ENCODE assay signal across 7 mouse cellular contexts in genomic region chr7:16452587-16453073, GRCm38 (mm10). TPM values are rescaled to one million over a fixed set of nuclear protein-coding genes. Genes with fewer than 3 reads are reported as not detected.
A peak's percentile ranks its signal among the peaks of the same experiment; 100 is the strongest.
DNase-seq lines count a peak whose midpoint lies in the region; ATAC-seq and TF ChIP-seq lines count a peak whose summit lies in the region.

TSS of gene Tmem160 (plus strand) at chr7:16452779.

- H3K27ac ChIP-seq in intestine, embryonic 15.5 days, result peak within 1 kb of the TSS; percentile 42; the same call in 1 of the 2 replicates
- peak within 1 kb of the TSS; percentile 81 for H3K27ac ChIP-seq in midbrain, embryonic 10.5 days (replicated peaks)
- H3K27ac ChIP-seq in small intestine, adult 2 months (ENCODE audit: insufficient read depth, low read depth, low read length), result no peak within 1 kb of the TSS; the same call in 1 of the 2 replicates

- peaks cover 10% of the 10 kb centered on the region for H3K4me1 ChIP-seq in intestine, embryonic 15.5 days (replicated peaks)
- peaks cover 19% of the 10 kb centered on the region for H3K4me1 ChIP-seq in midbrain, embryonic 10.5 days
- peaks cover 7% of the 10 kb centered on the region; the same call in 1 of the 2 replicates for H3K4me1 ChIP-seq in small intestine, adult 2 months (ENCODE audit: control insufficient read depth, insufficient read depth, insufficient read length, low read length)

- 0 out of 2 replicates have a peak, but pooled peaks cover 4% of the 10 kb centered on the region for H3K36me3 ChIP-seq in intestine, embryonic 15.5 days
- H3K36me3 ChIP-seq in midbrain, embryonic 10.5 days, result peaks cover 25% of the 10 kb centered on the region
- H3K36me3 ChIP-seq in small intestine, adult 2 months (ENCODE audit: control insufficient read depth, insufficient read depth, low read length), result peaks cover 1% of the 10 kb centered on the region; the same call in 1 of the 2 replicates

- peak; percentile 99 for ATAC-seq in intestine, embryonic 15.5 days

- H3K4me2 ChIP-seq in intestine, embryonic 15.5 days (replicated peaks), result peak within 1 kb of the TSS; percentile 90

- peak; percentile 90 for DNase-seq in adrenal gland, adult 8-10 months
- peak; percentile 74 for DNase-seq in embryo, embryonic 11.5 days (ENCODE audit: low read depth, low spot score)
- peak; percentile 77 to 87 for DNase-seq in gastrocnemius, postnatal 36 days
- peak; percentile 89 to 98 for DNase-seq in left cerebral cortex, postnatal 25 days (ENCODE audit: low spot score in 2 of 2)
- DNase-seq in midbrain, embryonic 10.5 days (ENCODE audit: low spot score), result peak; percentile 85

- intact Hi-C loops in gastrocnemius, postnatal 36 days (cut with DNase I), result no loop called here
- intact Hi-C loops in left cerebral cortex, postnatal 25 days (cut with DNase I), result no loop called here

- 0 out of 2 replicates have a peak, but pooled peaks have one; percentile 23 for TF ChIP-seq POLR2A in small intestine, adult 2 months (IDR thresholded peaks at IDR 0.05; ENCODE audit: low read depth, low read length)

- H3K27me3 ChIP-seq in intestine, embryonic 15.5 days (replicated peaks), result no peaks in the 10 kb centered on the region
- 0 out of 2 replicates have a peak, but pooled peaks cover 7% of the 10 kb centered on the region for H3K27me3 ChIP-seq in midbrain, embryonic 10.5 days (ENCODE audit: low read depth, poor library complexity, severe bottlenecking)
- no peaks in the 10 kb centered on the region for H3K27me3 ChIP-seq in small intestine, adult 2 months (ENCODE audit: control insufficient read depth, insufficient read depth, low read length)

- under 1% methylated on average over 30 of the region's 30 CpGs for WGBS in intestine, embryonic 15.5 days
- 1% methylated on average over 30 of the region's 30 CpGs for WGBS in midbrain, embryonic 10.5 days
- 1% methylated on average over 30 of the region's 30 CpGs for WGBS in small intestine, adult 2 months

- TF ChIP-seq CTCF in small intestine, adult 2 months (IDR thresholded peaks at IDR 0.05; ENCODE audit: extremely low read depth, insufficient read length, insufficient replicate concordance, low read depth, low read length), result no peak

- H3K9ac ChIP-seq in intestine, embryonic 15.5 days, result peak within 1 kb of the TSS; percentile 66

- H3K9me3 ChIP-seq in intestine, embryonic 15.5 days, result no peaks in the 10 kb centered on the region
- no peaks in the 10 kb centered on the region for H3K9me3 ChIP-seq in midbrain, embryonic 10.5 days (replicated peaks)

- H3K4me3 ChIP-seq in intestine, embryonic 15.5 days (replicated peaks), result peak within 1 kb of the TSS; percentile 80
- peak within 1 kb of the TSS; percentile 73 for H3K4me3 ChIP-seq in midbrain, embryonic 10.5 days
- H3K4me3 ChIP-seq in small intestine, adult 2 months (ENCODE audit: low read depth, low read length), result peak within 1 kb of the TSS; percentile 79

RNA-seq across cellular contexts. Expression of gene Tmem160, which starts in this region (rescaled TPM):
- total RNA-seq in adrenal gland, adult 8-10 months (2022), result 10 to 100 TPM; 55.2 to 93.9 (median 72.1) TPM
- total RNA-seq in gastrocnemius, postnatal 36 days (2021), result 10 to 100 TPM; 35.6 to 42.6 TPM
- polyA plus RNA-seq in intestine, embryonic 15.5 days (2015; fragmentation: Nextera tagmentation; extraction: Ambion mirVana), result 48.9 and 54.8 TPM in 2 replicates
- 10 to 100 TPM; 66.5 to 80.1 TPM for total RNA-seq in left cerebral cortex, postnatal 25 days (2021)
- polyA plus RNA-seq in midbrain, embryonic 10.5 days (2016; fragmentation: Nextera tagmentation; extraction: Ambion mirVana), result 54.5 and 64.7 TPM in 2 replicates
- polyA plus RNA-seq in small intestine, adult 2 months (2012; rRNA removed), result 156 and 330 TPM in 2 replicates
